Mouse (Mus musculus) forebrain, embryonic 13.5 days (tissue): ENCODE measurements around the gene Tjp1. TPM values are rescaled to one million over a fixed set of nuclear protein-coding genes. Genes with fewer than 3 reads are reported as not detected.
A peak's percentile ranks its signal among the peaks of the same experiment; 100 is the strongest.

ENCODE experiments used
- ATAC-seq: fragments of 200-750 bp; cut with Nextera tagmentation; 2 replicates; pipeline ENCODE4 v1.8.0; 2017
- H3K27ac ChIP-seq: fragments of 300-500 bp; sonication (generic); 2 replicates; pipeline ENCODE4 v1.5.1; 2015; ENCODE audit warnings: inconsistent platforms, mild to moderate bottlenecking, moderate library complexity
- H3K27me3 ChIP-seq: fragments of 300-500 bp; sonication (generic); 2 replicates; pipeline ENCODE4 v1.6.1; 2015; ENCODE audit warnings: mild to moderate bottlenecking, inconsistent platforms
- H3K36me3 ChIP-seq: fragments of 300-500 bp; sonication (generic); 2 replicates; pipeline ENCODE4 v1.6.1; 2015; ENCODE audit warnings: mild to moderate bottlenecking, inconsistent platforms; ENCODE audit not compliant: poor library complexity, severe bottlenecking
- H3K4me1 ChIP-seq: fragments of 300-500 bp; sonication (generic); 2 replicates; pipeline ENCODE4 v1.6.1; 2015; ENCODE audit warnings: inconsistent platforms
- H3K4me2 ChIP-seq: fragments of 300-500 bp; sonication (generic); 2 replicates; pipeline ENCODE4 v1.6.1; 2015; ENCODE audit warnings: inconsistent platforms, mild to moderate bottlenecking, moderate library complexity
- H3K4me3 ChIP-seq: fragments of 300-500 bp; sonication (generic); 2 replicates; pipeline ENCODE4 v1.5.1; 2015; ENCODE audit warnings: mild to moderate bottlenecking, inconsistent platforms
- H3K9ac ChIP-seq: fragments of 300-500 bp; sonication (generic); 2 replicates; pipeline ENCODE4 v1.6.1; 2015; ENCODE audit warnings: mild to moderate bottlenecking, inconsistent platforms
- H3K9me3 ChIP-seq: fragments of 300-500 bp; sonication (generic); replicated peaks from 2 replicates; pipeline ENCODE4 v1.6.1; 2016; ENCODE audit warnings: inconsistent platforms
- WGBS: fragments of 180-500 bp; shearing (Covaris S2); methylation state at CpG from one replicate; pipeline ENCODE4 v1.1.7; 2015; 5-methylcytosine and 5-hydroxymethylcytosine counted together
- polyA plus RNA-seq: library from polyadenylated mRNA; unstranded; fragments of >200 nt; fragmentation: Nextera tagmentation; extraction: Ambion mirVana; gene quantifications from 2 replicates; pipeline ENCODE4 v1.2.1, GENCODE M21; 2015

Tjp1 gene
- polyA plus RNA-seq, 1 experiment from 2014 or later = 19.9 TPM

DNA sequence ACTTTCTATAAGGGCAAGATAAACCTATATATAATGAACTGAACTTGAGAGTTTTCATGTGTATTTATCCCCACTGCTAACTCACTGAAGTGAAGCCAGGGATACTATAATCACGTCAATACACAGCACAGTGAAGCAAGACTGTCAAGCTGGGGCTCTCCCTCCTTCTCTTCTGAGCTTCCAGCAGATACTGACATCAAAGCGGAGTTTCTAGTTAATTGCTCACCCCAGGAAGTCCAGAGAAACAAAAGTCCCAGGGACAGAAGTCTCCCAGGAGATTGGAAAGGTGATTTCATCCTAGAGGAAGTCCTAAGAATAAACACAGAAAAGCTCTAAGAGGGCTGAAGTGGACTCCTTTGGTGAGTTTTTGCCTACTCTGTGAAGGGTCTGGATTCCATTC is 132.9 kb downstream of the Tjp1 start:
- ATAC-seq = no peak
- H3K9ac ChIP-seq = no peak overlapping the region
- H3K27ac ChIP-seq = no peak overlapping the region
- H3K36me3 ChIP-seq = no peaks in the 10 kb centered on the region
- peaks cover 21% of the 10 kb centered on the region for H3K4me1 ChIP-seq
- no peaks in the 10 kb centered on the region for H3K27me3 ChIP-seq
- no peaks in the 10 kb centered on the region for H3K9me3 ChIP-seq
- H3K4me2 ChIP-seq = no peak overlapping the region
- H3K4me3 ChIP-seq = no peak overlapping the region
- 15% methylated on average over 2 of the region's 2 CpGs for WGBS

GRCm38 (mm10) chr7:65393704-65394452 is 133.7 kb downstream of the Tjp1 start:
- H3K27ac ChIP-seq = no peak overlapping the region
- peak overlapping the region; percentile 48 for H3K4me2 ChIP-seq
- ATAC-seq = no peak
- no peaks in the 10 kb centered on the region for H3K36me3 ChIP-seq
- 12% methylated on average over 17 of the region's 17 CpGs for WGBS
- H3K4me3 ChIP-seq = peak overlapping the region; percentile 6; the same call in 1 of the 2 replicates
- H3K4me1 ChIP-seq = peaks cover 21% of the 10 kb centered on the region
- H3K27me3 ChIP-seq = no peaks in the 10 kb centered on the region
- H3K9ac ChIP-seq = peak overlapping the region; percentile 39; the same call in 1 of the 2 replicates
- no peaks in the 10 kb centered on the region for H3K9me3 ChIP-seq

DNA sequence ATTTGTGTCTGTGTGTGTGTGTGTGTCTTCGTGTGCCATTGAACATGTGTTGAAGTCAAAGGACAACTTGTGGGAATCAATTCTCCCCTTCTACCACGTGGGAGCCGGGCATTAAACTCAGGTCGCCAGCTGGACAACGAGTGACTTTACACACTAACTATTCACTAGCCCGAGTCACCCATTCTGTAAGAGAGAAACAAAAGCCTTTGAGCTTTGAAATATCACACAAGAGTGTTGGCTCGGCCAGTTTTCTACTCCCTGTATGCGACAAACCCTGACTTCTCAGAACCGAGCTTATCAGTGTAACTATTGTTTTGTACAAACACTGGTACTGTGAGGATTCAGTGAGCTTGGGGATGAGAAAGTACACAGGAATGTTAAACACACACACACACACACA is 134.6 kb downstream of the Tjp1 start:
- no peak for ATAC-seq
- Histone ChIP-seq H3K36me3 (no peaks in the 10 kb centered on the region), H3K4me3 (no peak overlapping the region), H3K4me1 (peaks cover 21% of the 10 kb centered on the region), H3K9me3 (no peaks in the 10 kb centered on the region), H3K4me2 (no peak overlapping the region), H3K27me3 (no peaks in the 10 kb centered on the region), H3K9ac (no peak overlapping the region), H3K27ac (no peak overlapping the region)
- 43% methylated on average over 9 of the region's 9 CpGs for WGBS

DNA sequence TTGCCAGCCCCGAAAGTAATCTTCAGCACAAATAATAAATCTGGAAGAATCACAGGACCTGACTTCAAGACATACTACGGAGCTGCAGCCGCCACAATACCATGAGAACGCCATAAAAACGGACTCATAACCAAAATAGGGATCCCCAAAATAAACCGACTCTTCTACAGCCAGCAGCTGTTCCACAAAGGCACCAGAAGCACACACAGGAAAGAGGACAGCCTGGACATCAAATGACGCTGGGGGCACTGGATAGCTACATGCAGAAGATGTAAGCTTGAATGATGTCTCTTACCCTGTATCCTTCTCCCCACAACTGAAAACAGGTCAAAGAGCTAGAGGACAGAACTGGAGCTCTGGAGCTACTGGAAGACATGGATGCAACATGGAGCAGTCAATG is 138.0 kb downstream of the Tjp1 start:
- H3K4me1 ChIP-seq = peaks cover 15% of the 10 kb centered on the region
- H3K4me2 ChIP-seq = no peak overlapping the region
- no peaks in the 10 kb centered on the region for H3K27me3 ChIP-seq
- 93% methylated on average over 7 of the region's 7 CpGs for WGBS
- no peaks in the 10 kb centered on the region for H3K9me3 ChIP-seq
- no peak overlapping the region for H3K4me3 ChIP-seq
- H3K27ac ChIP-seq = no peak overlapping the region
- H3K36me3 ChIP-seq = no peaks in the 10 kb centered on the region
- ATAC-seq = no peak
- no peak overlapping the region for H3K9ac ChIP-seq

GRCm38 (mm10) chr7:65388243-65389013 is 139.2 kb downstream of the Tjp1 start:
- Histone ChIP-seq H3K27me3 (no peaks in the 10 kb centered on the region), H3K36me3 (no peaks in the 10 kb centered on the region), H3K27ac (0 out of 2 replicates have a peak overlapping the region, but pooled peaks have one; percentile 27), H3K4me3 (no peak overlapping the region), H3K4me2 (no peak overlapping the region), H3K9ac (no peak overlapping the region), H3K4me1 (peaks cover 4% of the 10 kb centered on the region; the same call in 1 of the 2 replicates), H3K9me3 (no peaks in the 10 kb centered on the region)
- 72% methylated on average over 8 of the region's 8 CpGs for WGBS
- ATAC-seq = no peak

GRCm38 (mm10) chr7:65387560-65388175 is 139.9 kb downstream of the Tjp1 start:
- H3K27ac ChIP-seq = 0 out of 2 replicates have a peak overlapping the region, but pooled peaks have one; percentile 27
- WGBS = 77% methylated on average over 7 of the region's 7 CpGs
- no peak for ATAC-seq

DNA sequence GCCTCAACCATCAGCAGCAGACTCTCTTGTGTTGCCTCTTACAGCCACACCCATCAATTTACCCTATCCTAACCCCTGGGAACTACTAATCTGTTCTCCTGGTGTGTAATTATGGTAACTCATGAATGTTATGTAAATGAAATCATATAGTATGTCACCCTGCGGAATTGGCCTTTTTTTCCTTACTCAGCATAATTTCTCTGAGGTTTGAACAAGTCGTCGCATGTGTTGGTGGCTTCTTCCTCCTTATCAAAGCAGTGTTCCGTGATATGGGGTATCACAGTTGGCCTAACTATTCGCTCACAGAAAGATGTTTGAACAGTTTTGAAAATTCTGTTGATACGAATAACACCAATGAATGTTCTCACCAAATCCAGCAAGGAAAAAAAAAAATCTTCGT is 142.8 kb downstream of the Tjp1 start:
- Histone ChIP-seq H3K27ac (no peak overlapping the region), H3K4me1 (no peaks in the 10 kb centered on the region), H3K4me3 (no peak overlapping the region), H3K36me3 (no peaks in the 10 kb centered on the region), H3K4me2 (no peak overlapping the region), H3K9me3 (no peaks in the 10 kb centered on the region), H3K27me3 (no peaks in the 10 kb centered on the region), H3K9ac (no peak overlapping the region)
- WGBS = 93% methylated on average over 7 of the region's 7 CpGs
- no peak for ATAC-seq

More at GRCm38 (mm10) chr7:65387560-65388175, 139.9 kb downstream of the Tjp1 start:
- Histone ChIP-seq H3K9me3 (no peaks in the 10 kb centered on the region), H3K4me1 (no peaks in the 10 kb centered on the region), H3K4me2 (no peak overlapping the region), H3K9ac (no peak overlapping the region), H3K27me3 (no peaks in the 10 kb centered on the region), H3K4me3 (no peak overlapping the region), H3K36me3 (no peaks in the 10 kb centered on the region)

DNA sequence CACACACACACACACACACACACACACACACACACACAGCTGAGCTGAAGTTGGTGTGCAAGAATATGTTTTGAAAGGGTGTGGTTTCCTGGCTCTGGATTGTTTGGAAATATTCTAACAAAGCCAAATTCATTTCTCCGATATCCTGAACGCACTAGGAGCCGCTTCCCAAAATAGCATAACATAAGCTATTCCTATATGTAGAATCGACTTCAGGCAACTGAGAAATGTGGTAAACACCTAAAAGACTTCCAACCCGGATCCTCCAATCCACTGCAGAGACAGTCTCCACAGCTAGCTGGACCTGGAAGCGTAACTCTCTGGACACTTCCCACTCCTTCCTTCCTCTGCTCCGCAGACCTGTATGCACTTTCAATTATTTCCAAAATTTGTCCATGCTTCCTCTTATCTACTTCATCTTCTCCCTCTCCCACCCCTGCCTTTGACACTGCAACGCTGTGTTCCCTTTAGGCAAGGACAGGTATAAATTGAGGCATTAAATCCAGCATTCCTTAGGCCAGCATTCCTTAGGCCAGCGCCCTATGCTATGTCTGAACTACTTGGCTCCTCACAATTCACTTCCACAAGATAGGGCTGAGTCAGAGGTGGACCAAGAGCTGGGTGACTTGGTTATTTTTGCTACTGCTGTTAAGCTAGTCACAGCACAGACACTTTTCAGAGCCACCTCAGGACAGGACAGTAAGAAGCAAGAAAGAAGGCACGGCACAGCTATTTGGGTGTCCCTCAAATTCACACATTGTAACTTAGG is 144.9 kb downstream of the Tjp1 start:
- Histone ChIP-seq H3K36me3 (no peaks in the 10 kb centered on the region), H3K4me1 (no peaks in the 10 kb centered on the region), H3K9ac (no peak overlapping the region), H3K4me3 (no peak overlapping the region), H3K4me2 (no peak overlapping the region), H3K9me3 (no peaks in the 10 kb centered on the region), H3K27ac (no peak overlapping the region), H3K27me3 (no peaks in the 10 kb centered on the region)
- WGBS = 84% methylated on average over 10 of the region's 10 CpGs
- ATAC-seq = no peak

- Histone ChIP-seq H3K4me3 (no peak overlapping the region), H3K27me3 (no peaks in the 10 kb centered on the region), H3K9ac (no peak overlapping the region), H3K4me2 (no peak overlapping the region), H3K9me3 (no peaks in the 10 kb centered on the region), H3K36me3 (no peaks in the 10 kb centered on the region), H3K27ac (no peak overlapping the region), H3K4me1 (no peaks in the 10 kb centered on the region)
- WGBS = 26% methylated on average over 6 of the region's 6 CpGs
- ATAC-seq = no peak
Observed at GRCm38 (mm10) chr7:65381896-65382295, 145.7 kb downstream of the Tjp1 start.

- Histone ChIP-seq H3K4me3 (no peak overlapping the region), H3K27me3 (no peaks in the 10 kb centered on the region), H3K36me3 (no peaks in the 10 kb centered on the region), H3K4me1 (no peaks in the 10 kb centered on the region), H3K9ac (no peak overlapping the region), H3K9me3 (no peaks in the 10 kb centered on the region), H3K4me2 (no peak overlapping the region), H3K27ac (no peak overlapping the region)
- 89% methylated on average over 9 of the region's 9 CpGs for WGBS
- ATAC-seq = no peak
Observed at GRCm38 (mm10) chr7:65380716-65381115, 146.9 kb downstream of the Tjp1 start.

- no peak for ATAC-seq
- no peak overlapping the region for H3K27ac ChIP-seq
- H3K9ac ChIP-seq = no peak overlapping the region
Observed at GRCm38 (mm10) chr7:65378818-65379565, 148.6 kb downstream of the Tjp1 start.

More at GRCm38 (mm10) chr7:65378818-65379565, 148.6 kb downstream of the Tjp1 start:
- no peaks in the 10 kb centered on the region for H3K9me3 ChIP-seq
- H3K4me2 ChIP-seq = no peak overlapping the region
- H3K27me3 ChIP-seq = no peaks in the 10 kb centered on the region
- 66% methylated on average over 9 of the region's 9 CpGs for WGBS
- H3K4me3 ChIP-seq = no peak overlapping the region
- no peaks in the 10 kb centered on the region for H3K4me1 ChIP-seq
- no peaks in the 10 kb centered on the region for H3K36me3 ChIP-seq
